Mouse (Mus musculus): ENCODE results near the gene Pgm1.

Gene Pgm1

DNA sequence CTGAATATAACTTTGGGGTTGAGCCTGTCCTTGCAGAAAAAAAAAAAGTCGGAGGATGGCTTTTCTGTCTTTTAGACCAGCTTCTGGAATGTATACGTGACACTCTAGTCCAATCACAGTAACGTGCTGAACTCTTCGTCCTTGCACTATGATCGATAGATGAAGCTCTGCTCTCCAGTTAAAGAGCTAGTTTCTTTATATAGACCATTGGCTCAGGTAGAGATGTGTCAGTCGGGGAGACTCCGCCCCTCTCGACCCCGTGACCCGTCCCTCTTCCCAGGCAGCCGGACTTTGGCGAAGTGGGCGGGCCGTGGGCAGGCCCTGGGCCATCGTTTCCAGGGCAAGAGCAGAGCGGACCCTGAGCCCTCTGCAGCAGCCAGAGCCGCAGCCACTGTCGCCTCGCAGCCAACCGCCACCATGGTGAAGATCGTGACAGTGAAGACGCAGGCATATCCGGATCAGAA lies at the start of gene Pgm1:
Pgm1 (plus strand) TSS at position 266 of the 464 bp plus-strand sequence.
- peak; percentile 61 to 65 for DNase-seq

DNA sequence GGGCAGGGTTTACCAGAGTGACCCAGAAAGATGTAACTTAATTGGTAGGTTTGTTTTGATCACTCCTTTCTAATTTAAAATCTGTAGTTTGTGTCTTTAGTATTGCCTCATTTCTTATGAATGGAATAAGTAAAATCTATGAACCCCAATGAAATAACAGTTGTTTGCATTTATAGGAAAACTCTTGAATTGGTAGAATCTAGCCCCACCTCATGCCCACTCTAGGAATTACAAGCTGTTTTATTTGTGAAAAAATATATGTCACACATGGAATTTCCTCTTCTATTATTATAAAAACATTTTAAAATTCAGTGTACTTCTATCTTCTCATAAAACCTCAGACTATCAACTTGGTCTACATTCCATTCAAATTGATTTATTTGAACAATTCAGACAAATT lies 47.3 kb upstream of the Pgm1 start:
- no peak for DNase-seq

DNA sequence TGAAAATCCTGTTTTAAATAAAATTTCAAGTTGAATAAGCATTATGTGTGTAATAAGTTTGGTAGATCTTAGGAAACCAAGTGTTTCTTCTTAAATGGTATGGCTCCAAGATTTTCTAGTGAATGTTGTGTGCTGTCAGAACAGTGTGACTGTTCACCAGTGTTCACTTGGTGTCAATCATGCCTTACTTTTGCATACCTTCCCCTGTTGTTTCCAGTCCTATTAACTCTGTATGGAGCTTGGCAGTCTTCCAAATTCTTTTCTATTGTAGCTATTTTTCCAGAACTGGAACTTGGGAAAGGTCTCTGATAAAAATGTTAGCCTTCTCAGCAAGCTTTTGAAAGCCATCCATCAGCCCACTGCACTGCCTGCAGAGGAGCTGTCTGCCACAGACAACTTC lies 46.8 kb upstream of the Pgm1 start:
- DNase-seq: no peak

DNA sequence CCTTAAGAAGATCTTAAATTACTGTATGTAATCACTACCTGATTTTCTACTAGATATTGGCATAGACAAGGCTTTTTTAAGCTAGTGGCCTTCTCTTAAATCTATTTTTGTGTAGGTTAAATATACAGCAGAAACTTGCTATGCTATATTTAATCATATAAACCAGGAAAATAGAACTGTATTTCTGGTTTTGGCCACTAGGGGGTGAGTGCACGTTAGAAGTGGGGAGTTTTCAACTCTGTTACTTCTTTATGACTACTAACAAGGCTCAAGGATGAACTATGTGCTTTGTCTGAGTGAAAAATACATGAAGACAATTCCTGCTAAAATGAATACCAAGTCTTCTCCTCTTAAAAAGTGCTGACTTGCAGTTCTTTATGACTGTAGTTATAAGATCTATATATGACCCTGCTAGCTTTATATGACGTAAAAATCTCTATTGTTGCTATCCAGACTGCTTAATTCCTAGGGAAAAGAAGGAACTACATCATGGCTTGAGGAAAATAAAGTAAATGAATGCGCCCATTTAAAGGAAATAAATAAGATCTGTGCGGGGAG lies 15.2 kb upstream of the Pgm1 start:
- no peak for DNase-seq

DNA sequence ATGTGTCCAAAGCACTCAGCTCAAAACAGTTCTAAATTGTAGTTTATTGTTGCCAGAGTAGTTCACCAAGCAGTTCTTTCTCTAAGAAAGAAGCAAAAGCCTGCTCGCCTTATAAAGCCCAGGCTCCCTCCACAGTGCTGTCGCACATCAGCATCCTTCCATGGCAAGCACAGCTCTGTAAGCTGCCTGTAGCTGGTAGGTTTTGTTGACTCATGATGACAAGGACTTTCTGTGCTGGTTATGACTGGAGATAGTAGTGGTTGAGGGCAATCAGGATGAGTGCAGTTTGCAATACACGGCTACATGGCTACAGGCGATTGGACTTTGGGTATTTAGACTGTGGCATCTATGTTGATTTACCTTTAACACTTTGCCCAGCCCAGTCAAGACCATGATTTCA lies 2.8 kb upstream of the Pgm1 start:
- DNase-seq: no peak

DNA sequence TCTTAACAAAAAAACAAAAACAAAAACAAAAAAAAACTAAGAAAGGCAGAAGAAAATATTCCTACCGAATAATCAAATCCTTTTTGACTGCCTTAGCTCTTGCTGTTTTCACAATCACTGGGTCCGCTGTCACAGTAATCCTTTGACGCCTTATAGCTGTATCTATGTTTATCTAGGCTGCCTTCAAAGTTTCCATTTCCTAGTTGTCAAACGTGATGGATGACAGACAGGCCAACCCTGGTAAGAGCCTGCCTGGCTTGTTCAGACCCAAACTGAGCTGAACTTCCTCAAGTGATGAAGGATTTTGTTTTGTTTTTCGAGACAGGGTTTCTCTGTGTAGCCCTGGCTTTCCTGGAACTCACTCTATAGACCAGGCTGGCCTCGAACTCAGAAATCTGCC lies 693 bp upstream of the Pgm1 start:
- no peak for DNase-seq

DNA sequence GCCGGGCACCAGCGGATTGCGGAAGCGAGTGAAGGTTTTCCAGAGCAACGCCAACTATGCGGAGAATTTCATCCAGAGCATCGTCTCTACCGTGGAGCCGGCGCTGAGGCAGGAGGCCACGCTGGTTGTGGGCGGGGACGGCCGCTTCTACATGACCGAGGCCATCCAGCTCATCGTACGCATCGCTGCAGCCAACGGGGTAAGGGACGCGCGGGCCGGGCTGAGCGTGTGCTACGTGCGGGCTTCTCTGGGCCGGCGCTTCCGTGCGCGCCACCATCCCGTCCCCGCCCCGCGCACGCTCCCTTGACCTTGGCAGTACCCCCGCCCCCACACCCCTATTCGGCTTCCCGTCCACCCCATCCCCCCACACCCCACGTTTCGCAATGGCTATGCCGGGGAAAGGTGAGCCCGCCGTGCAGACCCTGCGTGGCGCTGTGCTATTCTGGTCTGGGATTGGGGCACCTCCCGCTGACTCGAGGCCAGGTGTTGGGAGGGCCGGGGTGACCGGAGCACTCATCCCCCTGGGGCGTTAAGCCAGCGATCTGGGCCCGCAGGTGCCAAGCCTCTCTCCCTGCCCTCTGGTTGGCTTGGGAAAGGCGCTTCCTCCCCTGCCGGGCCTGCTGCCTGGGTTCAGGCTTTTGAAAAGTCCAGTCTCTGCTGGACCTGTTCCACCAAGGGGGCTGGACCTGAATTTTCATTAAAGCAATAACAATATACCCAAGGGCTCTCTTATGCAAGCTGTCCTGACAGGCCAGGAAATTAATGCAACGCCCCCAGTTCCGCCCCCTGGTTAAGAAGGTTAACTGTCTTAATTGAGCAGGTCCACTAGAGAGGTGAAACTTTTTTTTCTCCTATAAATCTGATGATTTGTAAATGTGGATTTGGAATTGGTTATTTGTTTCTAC lies 651 bp downstream of the Pgm1 start, which contains the start of gene Itgb3bp:
Itgb3bp (minus strand) TSS at position 201 of the 905 bp plus-strand sequence.
- peak; percentile 42 to 50 for DNase-seq

DNA sequence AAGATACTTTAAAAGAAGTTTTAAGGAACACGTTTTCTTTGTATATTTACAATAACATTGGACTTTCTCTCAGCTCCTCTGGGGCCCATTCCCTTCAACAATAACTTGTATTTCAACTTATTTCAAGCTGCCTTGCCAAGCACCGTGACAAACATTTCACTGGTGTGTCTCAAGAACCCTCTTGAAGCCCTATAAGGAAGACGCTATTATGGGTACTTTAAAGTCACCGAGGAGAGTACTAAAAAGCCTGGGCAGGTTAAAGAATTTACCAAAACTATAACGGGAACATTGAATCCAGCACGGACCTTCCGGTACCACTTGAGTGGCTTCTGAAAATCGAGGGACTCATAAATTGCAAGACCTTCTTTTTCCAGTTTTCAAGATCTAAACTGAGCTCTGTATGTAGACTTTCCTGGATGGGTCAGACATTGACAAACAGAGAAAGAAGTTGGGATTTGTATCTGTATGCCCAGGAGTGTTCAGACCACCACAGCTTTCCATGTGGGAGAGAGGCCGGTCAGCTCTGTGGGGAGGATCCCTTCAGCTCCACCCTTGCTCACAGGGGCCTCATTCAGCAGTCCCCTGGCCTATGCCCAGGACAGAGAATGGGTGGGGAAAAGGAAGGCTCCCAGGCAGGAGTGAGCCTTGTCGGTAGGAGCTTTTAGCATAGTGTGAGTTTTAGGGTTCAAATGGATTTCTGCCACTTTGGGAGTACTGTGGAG lies 1.5 kb downstream of the Pgm1 start:
- DNase-seq: no peak

DNA sequence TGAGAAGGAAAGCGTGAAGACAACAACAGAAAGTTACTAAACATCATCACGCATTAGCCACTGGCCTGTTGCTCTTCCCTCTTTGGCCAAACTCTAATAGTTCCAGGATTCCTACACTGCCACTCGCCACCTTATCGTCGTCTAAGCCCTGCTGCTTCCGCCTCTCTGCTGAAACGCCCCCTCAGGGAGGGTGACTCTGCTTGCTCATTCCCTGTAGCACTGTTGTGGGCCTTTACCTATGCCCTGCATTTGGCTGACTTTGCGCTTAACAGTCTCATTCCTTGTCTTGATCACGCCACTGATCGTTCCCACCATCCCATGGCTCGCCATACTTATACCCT lies 2.0 kb downstream of the Pgm1 start:
- DNase-seq: no peak

DNA sequence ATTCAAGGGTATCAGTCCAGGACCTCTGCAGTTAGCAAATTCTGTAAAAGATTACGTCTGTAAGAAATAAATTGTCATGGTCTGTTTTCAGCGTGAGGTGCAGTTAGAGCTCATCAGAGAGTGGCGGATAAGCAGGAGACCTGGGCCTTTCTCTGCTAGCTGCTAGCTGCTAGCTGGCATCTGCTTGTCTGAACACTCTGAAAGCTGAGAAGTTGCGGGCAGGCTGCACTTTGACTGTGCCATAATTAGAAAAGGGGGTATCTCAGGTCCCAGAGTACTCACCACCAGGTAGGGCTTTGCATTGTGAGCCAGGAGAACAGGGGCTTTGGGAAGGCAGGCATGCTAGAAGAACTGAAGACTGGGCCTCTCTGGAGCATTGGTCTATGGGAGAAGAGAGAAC lies 2.6 kb downstream of the Pgm1 start:
- no peak for DNase-seq

DNA sequence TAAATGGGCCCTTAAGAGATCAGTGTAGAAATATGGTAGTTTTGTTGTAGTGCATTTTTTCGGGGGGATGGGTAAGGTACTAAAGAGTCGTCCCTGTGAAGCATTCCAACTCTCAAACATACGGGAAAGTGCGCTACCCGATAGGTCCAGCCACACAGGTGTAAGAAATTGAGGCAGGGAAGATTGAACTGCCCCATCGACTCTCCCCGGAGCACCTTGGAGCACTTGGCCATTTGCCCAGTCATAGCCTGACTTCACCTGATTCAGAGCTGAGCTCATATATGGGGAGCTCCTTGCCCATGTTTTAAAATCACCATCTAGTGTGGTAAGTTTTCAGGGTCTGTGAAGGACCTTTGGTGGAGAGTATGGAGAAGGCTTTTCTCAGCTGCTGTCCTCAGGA lies 5.6 kb downstream of the Pgm1 start:
- DNase-seq: no peak

DNA sequence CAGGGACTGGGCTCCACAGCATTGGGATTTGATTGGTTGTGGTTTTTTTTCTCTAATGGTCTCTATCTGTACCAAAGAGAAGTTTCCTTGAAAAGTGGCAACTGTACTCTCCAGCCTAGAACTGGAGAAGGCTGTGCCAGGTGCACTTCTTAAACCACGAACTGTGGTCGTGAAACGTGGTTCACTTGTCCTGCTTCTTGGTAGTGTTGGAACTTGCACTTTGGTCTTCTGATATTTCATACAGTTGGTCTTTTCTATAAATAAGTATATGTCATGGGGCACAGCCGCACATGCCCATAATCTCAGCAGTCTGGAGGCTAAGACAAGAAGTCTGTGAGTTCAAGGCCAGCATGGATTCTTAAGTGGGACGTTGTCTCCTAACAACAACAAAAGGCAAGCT lies 7.1 kb downstream of the Pgm1 start:
- no peak for DNase-seq

DNA sequence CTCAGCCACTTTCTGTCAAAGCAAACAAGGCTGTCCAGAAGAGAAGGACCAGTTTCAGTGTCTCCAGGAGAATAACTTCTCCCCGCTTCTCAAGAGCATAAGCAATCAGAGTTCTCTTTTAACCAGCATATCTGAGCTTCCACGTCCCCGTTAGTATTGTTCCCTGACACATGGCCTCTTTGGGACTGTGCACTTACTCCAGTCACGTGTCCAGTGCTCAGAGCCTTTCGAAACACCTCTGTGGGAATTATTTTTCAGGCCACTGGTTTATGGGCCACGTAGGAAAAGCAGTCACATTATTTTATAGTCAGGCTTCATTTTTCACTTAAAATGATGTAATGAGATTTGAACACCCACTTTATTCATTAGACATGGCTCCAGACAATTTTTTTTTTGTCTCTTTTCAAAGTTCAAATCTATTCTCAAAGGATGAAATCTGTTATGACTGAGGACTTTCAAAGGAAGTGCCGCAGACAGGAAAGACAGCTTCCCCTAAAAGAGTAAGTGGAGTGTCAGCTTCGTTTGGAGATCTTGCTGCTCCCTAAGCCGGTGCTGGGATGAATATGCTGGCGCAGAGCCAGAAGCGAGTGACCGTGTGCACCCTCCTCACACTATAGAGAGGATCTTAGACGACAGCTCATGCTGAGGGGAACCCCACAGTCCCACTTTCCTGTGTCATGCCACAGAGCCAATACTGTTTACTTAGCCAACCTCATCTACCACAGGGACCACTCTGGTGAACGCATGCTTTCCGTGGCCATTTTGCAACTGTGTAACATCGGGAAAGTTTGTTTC lies 10.7 kb downstream of the Pgm1 start:
- no peak for DNase-seq

DNA sequence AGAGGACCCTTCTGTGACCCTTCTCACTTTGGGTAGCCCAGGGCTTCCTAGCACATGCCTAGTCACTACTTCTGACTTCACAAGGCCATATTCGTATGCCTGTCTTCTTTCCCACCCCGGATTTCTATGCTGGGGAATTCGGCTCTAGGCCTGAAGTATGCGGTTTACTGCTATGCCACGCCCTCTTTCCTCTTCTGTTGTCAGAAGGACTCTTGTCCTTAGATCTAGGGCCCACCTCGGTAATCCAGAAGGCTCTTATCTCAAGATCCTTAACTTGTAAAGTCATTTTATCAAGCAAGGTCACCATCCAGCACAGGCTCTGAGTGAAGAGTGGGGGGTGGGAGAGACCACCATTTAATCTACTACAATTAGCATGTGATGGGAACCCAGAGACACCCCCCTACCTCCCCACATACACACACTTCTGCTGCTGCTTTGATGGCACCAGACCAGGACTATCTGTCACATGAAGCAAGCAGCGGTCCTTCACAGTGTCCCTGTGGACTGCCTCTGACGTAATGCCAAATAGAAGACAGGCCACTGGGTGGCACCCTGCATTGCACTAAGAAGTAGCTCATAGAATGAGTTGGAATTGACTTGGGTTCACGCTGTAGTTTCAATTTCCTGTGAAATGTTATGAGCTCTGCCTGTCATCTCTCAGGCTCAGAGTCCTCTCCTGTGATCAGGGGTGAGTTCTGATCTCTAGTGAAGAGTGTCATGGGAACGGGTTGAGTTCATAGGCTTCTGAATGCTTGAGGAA lies 12.6 kb downstream of the Pgm1 start:
- DNase-seq: no peak

DNA sequence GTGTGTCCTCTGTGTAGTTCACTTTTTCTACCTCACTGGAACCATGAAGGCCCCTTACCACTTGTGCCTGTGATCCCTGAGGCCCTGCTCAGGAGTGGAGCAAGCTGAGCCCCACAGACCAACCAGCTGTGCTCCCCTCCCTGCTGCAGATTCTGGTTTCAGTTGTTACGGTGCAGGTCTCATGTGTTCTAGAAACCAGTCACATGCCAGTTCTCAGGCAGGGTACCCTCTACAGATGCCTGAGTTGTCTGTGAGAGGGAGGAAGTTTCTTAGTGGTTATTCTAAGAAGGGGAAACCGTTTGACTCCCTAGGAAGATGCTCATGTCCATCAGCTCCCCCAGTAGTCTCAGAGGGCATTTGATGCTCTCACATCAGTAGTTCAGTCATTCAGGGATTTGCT lies 15.4 kb downstream of the Pgm1 start:
- DNase-seq: no peak

DNA sequence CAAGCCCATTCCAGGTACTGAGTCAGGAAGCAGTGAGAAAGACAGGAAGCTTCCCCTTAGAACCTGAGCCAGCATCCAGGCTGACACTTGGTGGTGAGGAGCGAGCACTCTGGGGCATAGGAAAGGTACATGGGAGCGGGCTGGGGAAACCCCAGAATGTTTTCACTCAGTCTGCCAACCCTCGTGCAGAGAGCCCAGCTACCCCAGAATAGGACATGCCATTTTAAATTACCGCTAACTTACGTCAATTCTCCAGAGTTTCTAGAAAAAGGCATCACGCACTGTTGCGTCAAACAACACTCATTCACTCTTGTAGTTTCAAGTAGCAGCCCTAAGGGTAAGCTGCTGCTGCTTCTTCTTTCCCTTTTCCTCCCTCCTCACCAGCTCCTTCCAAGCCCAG lies 15.8 kb downstream of the Pgm1 start:
- no peak for DNase-seq

DNA sequence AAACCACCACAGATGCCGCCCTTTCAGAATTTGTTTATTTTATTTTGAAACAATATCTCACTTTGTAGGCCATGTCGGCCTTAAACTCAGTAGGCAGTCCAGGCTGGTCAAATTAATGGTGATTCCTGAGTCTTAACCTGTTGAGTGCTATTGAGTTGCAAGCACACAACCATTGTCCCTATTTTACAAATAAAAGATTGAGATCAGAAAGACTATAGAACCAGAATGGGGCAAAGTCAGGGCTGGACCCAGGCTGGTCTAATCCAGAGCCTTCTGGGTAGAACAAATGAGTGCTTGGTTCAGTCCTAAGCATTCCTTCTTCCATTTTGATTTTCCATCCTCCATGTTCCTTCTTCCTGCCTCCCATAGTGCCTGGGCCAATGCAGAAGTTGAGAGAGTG lies 17.3 kb downstream of the Pgm1 start:
- no peak for DNase-seq

DNA sequence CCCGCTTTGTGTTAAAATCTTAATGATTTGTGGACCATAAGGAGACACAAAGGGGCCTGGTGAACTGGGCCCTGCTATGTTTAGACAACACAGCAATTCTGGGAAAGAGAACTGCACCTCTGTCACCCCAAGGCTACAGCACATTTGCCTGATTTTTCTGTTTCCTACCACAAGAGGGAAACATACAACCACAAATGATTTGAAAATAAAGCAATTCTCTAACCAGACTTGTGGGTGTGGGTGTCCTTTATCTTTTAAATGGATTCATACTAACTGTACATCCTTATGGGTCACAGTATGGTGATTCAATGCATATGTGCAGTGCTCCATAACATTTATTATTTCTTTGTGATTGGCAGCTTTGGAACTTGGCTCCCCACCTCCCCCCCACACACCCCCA lies 18.0 kb downstream of the Pgm1 start:
- no peak for DNase-seq

DNA sequence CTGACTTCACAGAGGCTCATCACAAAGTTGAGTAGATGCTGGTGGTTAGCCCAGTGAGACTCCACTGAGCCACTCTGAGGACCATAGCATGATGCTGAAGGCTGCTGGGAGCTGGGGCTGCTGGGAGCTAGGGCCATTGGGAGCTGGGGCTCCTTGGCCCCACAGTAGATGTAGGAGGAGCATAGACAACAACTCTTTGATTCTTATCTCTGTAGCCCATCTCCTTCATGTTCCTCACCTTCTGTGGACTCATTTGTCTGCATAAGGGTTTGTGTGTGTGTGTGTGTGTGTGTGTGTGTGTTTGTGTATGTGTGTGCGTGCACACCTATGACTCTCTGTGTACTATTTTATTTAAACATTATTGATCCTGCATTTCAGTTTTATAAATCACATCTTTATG lies 18.7 kb downstream of the Pgm1 start:
- DNase-seq: no peak

DNA sequence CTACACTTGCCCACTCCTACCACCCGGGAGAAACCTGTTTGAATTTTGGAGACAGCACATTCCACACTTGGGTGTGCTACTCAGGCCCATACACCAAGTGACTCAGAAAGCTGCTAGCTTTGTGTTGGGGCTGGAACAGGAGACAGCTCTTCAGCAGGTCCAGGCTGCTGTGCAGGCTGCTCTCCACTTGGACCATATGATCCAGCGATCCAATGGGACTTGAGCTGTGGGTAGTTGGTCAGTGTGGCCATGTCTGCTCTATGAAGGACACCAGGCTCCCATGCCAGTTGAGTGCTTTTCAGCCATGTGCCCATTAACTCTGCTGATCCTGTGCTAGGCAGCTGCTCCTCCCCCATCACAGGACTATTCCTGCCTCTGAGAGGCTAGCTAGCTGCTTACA lies 24.7 kb downstream of the Pgm1 start:
- DNase-seq: no peak

DNA sequence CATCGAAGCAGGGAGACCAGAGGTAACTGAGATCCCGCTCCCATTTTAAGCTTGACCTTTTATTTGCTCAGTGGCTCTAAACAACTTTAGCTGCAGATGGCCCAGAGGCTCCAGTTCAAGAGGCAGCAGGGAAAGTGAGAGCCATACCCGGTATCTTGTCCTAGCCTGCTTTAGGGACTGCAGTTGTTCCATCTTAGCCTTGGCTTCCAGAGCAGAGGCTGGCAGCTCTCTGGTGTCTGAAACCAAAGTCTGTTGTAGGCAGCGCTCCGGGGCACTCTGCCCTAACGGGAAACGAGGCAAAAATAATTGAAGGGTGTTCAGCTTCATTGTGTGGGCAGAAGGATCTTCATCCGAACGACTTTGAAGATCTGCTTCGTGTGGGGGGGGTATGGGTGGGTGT lies 26.2 kb downstream of the Pgm1 start:
- no peak for DNase-seq

DNA sequence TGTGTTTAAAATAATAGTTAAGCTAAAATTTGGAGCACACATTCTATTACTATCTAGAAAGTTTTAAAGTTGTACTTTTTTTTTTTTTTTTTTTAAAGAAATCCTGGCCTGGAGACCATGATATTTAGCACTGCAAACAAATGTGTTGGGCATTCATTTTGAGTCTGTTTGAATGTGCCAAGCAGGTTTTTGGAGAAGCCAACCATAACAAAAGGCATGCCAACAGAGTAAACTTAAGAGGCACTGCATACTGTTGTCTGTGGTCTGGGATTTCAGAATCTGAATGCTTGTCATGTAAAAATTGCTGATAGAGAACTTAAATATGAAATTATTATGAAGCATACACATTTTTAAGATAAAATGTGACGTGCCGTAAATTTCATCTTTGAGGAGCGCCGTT lies 28.0 kb downstream of the Pgm1 start:
- DNase-seq: no peak
